Mouse (Mus musculus): ENCODE results near the gene Olfr1215. TPM values are rescaled to one million over a fixed set of nuclear protein-coding genes. Genes with fewer than 3 reads are reported as not detected.
"Not testable (repeated sequence)": the region's sequence is repeated elsewhere in the genome, so short reads cannot be mapped to it uniquely, and the experiment has no call there.

Olfr1215 gene
- total RNA-seq (2021), result not detected

- intact Hi-C loops (cut with DNase I), result no loop called here
- no peak for DNase-seq (ENCODE audit: low spot score in 2 of 2)
These were observed at the start of gene Olfr1215 for GRCm38 (mm10) chr2:89006873-89007272. TSS of gene Olfr1215 (minus strand) at chr2:89006973.

GRCm38 (mm10) chr2:89031965-89032364 is 25.2 kb upstream of the Olfr1215 start, which contains the start of gene Olfr1217:
TSS of gene Olfr1217 (minus strand) at chr2:89032065.
- intact Hi-C loops (cut with DNase I), result no loop called here
- no peak for DNase-seq (ENCODE audit: low spot score in 2 of 2)

GRCm38 (mm10) chr2:89021436-89021835 is 14.7 kb upstream of the Olfr1215 start:
- DNase-seq (ENCODE audit: low spot score in 2 of 2); intact Hi-C loops (cut with DNase I): not testable (repeated sequence)

GRCm38 (mm10) chr2:89018240-89018639 is 11.5 kb upstream of the Olfr1215 start, which contains the start of gene Olfr1216:
TSS of gene Olfr1216 (minus strand) at chr2:89018340.
- DNase-seq (ENCODE audit: low spot score in 2 of 2), result no peak
- intact Hi-C loops (cut with DNase I), result no loop called here

GRCm38 (mm10) chr2:88992553-88992952 is 14.2 kb downstream of the Olfr1215 start, which contains the start of gene Olfr1214:
TSS of gene Olfr1214 (minus strand) at chr2:88992653.
- intact Hi-C loops (cut with DNase I), result no loop called here
- DNase-seq (ENCODE audit: low spot score in 2 of 2), result no peak

GRCm38 (mm10) chr2:88980181-88980580 is 26.6 kb downstream of the Olfr1215 start, which contains the start of gene Gm13762:
TSS of gene Gm13762 (minus strand) at chr2:88980281.
- intact Hi-C loops (cut with DNase I), result no loop called here

GRCm38 (mm10) chr2:88953669-88954068 is 53.1 kb downstream of the Olfr1215 start, which contains the start of gene Olfr1212:
TSS of gene Olfr1212 (plus strand) at chr2:88953969.
- intact Hi-C loops (cut with DNase I), result no loop called here
- DNase-seq (ENCODE audit: low spot score in 2 of 2), result no peak

More at GRCm38 (mm10) chr2:88980181-88980580, 26.6 kb downstream of the Olfr1215 start, which contains the start of gene Gm13762:
- DNase-seq (ENCODE audit: low spot score in 2 of 2), result no peak

Other genes with a start within 250 kb of the Olfr1215 start
- not detected for gene Olfr1199, start 246.5 kb downstream of the Olfr1215 start, total RNA-seq (2021)
- gene Olfr1200, start 236.5 kb downstream of the Olfr1215 start, total RNA-seq (2021), result not detected
- gene Olfr1201, start 213.9 kb downstream of the Olfr1215 start, total RNA-seq (2021), result not detected
- gene Olfr1202, start 192.5 kb downstream of the Olfr1215 start, total RNA-seq (2021), result not detected
- not detected for gene Olfr1205, start 177.2 kb downstream of the Olfr1215 start, total RNA-seq (2021)
- gene Olfr1204, start 157.7 kb downstream of the Olfr1215 start, total RNA-seq (2021), result not detected
- not detected for gene Olfr1206, start 143.7 kb downstream of the Olfr1215 start, total RNA-seq (2021)
- not detected for gene Olfr1208, start 104.7 kb downstream of the Olfr1215 start, total RNA-seq (2021)
- not detected for gene Olfr1209, start 91.8 kb downstream of the Olfr1215 start, total RNA-seq (2021)
- gene Olfr1211, start 68.9 kb downstream of the Olfr1215 start, total RNA-seq (2021), result not detected
- not detected for gene Olfr1212, start 53.0 kb downstream of the Olfr1215 start, total RNA-seq (2021)
- gene Gm13762, start 26.7 kb downstream of the Olfr1215 start, total RNA-seq (2021), result not detected
- gene Olfr1214, start 14.3 kb downstream of the Olfr1215 start, total RNA-seq (2021), result not detected
- not detected for gene Olfr1216, start 11.4 kb upstream of the Olfr1215 start, total RNA-seq (2021)
- not detected for gene Olfr1217, start 25.1 kb upstream of the Olfr1215 start, total RNA-seq (2021)
- not detected for gene Olfr1218, start 54.2 kb upstream of the Olfr1215 start, total RNA-seq (2021)
- not detected for gene Olfr1219, start 76.5 kb upstream of the Olfr1215 start, total RNA-seq (2021)
- gene Olfr1220, start 99.9 kb upstream of the Olfr1215 start, total RNA-seq (2021), result not detected
- gene Olfr1221, start 110.3 kb upstream of the Olfr1215 start, total RNA-seq (2021), result not detected
- gene Olfr1222, start 126.1 kb upstream of the Olfr1215 start, total RNA-seq (2021), result not detected
- gene Olfr1223, start 144.6 kb upstream of the Olfr1215 start, total RNA-seq (2021), result not detected
- not detected for gene Olfr1224-ps1, start 157.1 kb upstream of the Olfr1215 start, total RNA-seq (2021)
- gene Olfr1225, start 167.7 kb upstream of the Olfr1215 start, total RNA-seq (2021), result not detected
- not detected for gene Olfr1226, start 193.1 kb upstream of the Olfr1215 start, total RNA-seq (2021)
- not detected for gene Olfr1228, start 247.1 kb upstream of the Olfr1215 start, total RNA-seq (2021)